Mouse (Mus musculus) liver, postnatal 0 days (tissue): Measurements from ENCODE around the gene Sh3gl2.

Experiments
- CTCF ChIP-seq: sonication (generic); IDR thresholded peaks from 2 replicates; pipeline ENCODE4 v1.5.1; 2016; ENCODE audit warnings: antibody characterized with exemption, low read depth
- EP300 ChIP-seq: IDR thresholded peaks from 2 replicates; pipeline ENCODE4 v1.6.1; 2016; ENCODE audit warnings: antibody characterized with exemption, low read depth, mild to moderate bottlenecking

DNA sequence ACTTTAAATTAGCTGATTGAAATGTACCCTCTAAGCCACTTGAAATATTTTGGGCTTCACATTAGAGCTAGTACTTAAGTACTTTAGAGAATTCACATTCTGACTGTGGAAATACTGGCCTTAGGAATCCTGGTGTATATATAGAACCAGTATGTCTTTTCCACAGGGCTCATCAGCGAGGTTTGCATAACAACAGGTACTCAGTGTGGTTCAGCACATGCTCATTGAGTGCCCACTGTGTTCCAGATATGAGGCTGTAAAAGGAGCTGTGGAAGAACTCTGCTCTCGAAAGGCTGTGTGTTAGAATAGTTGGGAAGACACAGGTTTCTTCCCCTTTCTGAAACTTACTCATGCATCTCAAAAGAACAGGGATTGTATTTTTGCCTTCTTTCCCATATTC is 302.1 kb downstream of the Sh3gl2 start:
- TF ChIP-seq CTCF (no peak), EP300 (no peak)
